Mouse (Mus musculus) adrenal gland, adult 18-20 months (tissue): ENCODE measurements around the gene Grtp1. TPM values are rescaled to one million over a fixed set of nuclear protein-coding genes. Genes with fewer than 3 reads are reported as not detected.

ENCODE experiments used
- DNase-seq, 2 experiments: peaks; one replicate each; pipeline ENCODE4 v3.0.0; 2021 to 2022; ENCODE audit warnings: low spot score in 2 of 2
- microRNA-seq, 2 experiments: library from miRNA; unstranded; fragments of <30 nt; microRNA quantifications; one replicate each; pipeline ENCODE4 v1.2.0; 2021; ENCODE audit warnings: borderline number of aligned reads in 2 of 2
- total RNA-seq, 2 experiments: library from RNA; stranded (reverse); gene quantifications; 1 replicate in 1 of 2; 2 replicates in 1 of 2; pipeline ENCODE4 v1.2.3; 2021

Grtp1 gene
- total RNA-seq, 2 experiments from 2014 or later, result 9.1 to 15.3 TPM

DNA sequence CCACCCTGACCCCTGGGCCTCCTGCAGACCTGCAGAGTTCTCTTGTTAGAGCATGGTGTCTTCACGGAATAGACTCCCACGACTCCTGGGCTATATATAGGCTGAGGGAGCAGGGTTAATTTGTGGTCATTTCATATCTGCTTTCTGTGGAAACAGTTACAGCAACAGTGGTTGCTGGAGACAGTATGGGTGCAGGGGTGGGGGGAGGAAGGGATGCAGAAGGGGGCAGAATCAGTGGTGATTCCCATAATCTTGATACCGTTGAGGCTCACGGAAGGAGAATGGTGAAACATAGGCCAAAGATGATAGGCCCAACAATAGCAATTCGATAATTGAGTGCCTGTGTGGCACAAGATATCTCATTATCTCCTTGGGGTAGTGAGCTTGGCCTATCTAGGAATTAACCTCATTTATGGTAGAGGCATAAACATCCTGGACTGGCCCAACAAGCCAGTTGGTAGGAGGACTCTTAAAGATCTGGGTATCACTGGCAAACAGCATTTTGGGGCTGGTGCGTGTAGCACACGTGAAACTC is 77.5 kb downstream of the Grtp1 start:
- DNase-seq, result no peak

Small RNAs within 50 kb of the gene (microRNA-seq; reads per million reads assigned to microRNA genes)
- gene Mir1968 (21.3 to 26.3 reads per million in 2 experiments), gene Mir7065 (0 to 0.47 reads per million in 2 experiments)

Other genes starting within 250 kb of the Grtp1 start
- gene F7, start 174.6 kb downstream of the Grtp1 start, total RNA-seq, result 1 to 10 TPM in 1 of 2 experiments, under 1 TPM in 1; 0.48 to 1.2 TPM
- gene F10, start 163.3 kb downstream of the Grtp1 start, total RNA-seq, result 1 to 10 TPM in 1 of 2 experiments, under 1 TPM in 1; 0.83 to 3.1 TPM
- gene Proz, start 139.7 kb downstream of the Grtp1 start, total RNA-seq, result not detected
- 10 to 100 TPM; 19.4 to 20.9 TPM for gene Pcid2, start 95.2 kb downstream of the Grtp1 start, total RNA-seq
- gene Cul4a, start 95.0 kb downstream of the Grtp1 start, total RNA-seq, result 100 to 1,000 TPM in 1 of 2 experiments, 10 to 100 TPM in 1; 77.3 to 136 TPM
- gene Lamp1, start 41.5 kb downstream of the Grtp1 start, total RNA-seq, result 100 to 1,000 TPM; 456 to 471 TPM
- gene Adprhl1, start 53.5 kb upstream of the Grtp1 start, total RNA-seq, result 10 to 100 TPM in 1 of 2 experiments, 1 to 10 TPM in 1; 7.8 to 18.5 TPM
- gene Dcun1d2, start 87.5 kb upstream of the Grtp1 start, total RNA-seq, result 10 to 100 TPM; 27.2 to 33.6 TPM
- 10 to 100 TPM; 31.2 to 33.2 TPM for gene Tmco3, start 87.6 kb upstream of the Grtp1 start, total RNA-seq
- 10 to 100 TPM; 49.1 to 58.3 TPM for gene Tfdp1, start 138.1 kb upstream of the Grtp1 start, total RNA-seq
- 1 to 10 TPM in 1 of 2 experiments, under 1 TPM in 1; 0.60 to 5.0 TPM for gene Atp4b, start 196.2 kb upstream of the Grtp1 start, total RNA-seq
- gene Grk1, start 204.5 kb upstream of the Grtp1 start, total RNA-seq, result not detected
- 1 to 10 TPM; 1.3 to 1.7 TPM for gene Tmem255b, start 234.6 kb upstream of the Grtp1 start, total RNA-seq